29 mouse cellular contexts compared by ENCODE assay signal in the genomic region with DNA sequence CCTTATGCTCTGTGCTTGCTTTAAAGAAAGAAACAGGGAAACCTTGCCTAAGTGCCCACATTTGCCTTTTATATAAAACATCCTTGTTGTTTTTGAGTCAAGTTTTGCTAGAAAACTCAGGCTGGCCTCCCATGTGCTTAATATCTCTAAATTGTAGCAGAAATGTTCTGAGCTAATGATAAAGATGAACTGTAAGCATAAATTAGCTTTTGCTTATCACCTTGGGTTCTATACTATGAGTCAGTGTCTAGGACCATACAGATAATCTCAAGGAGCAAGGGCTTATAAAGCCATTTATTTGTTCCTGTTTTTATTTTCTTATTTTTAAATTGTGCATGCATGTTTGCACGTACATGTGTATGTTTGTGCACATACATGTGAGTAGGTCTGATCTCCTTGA.
"Had no signal": no experiment of that assay in that cellular context is flagged by ENCODE, and none has a peak within 500 bp of the region (broad histone marks: within the 10 kb centered on the region; RNA-seq: fewer than 3 reads in every experiment).

No protein-coding gene starts in this region.

- H3K27me3 ChIP-seq: heart, embryonic 12.5 days; heart, embryonic 13.5 days; heart, embryonic 15.5 days; hindbrain, embryonic 12.5 days; hindbrain, embryonic 13.5 days; hindbrain, embryonic 15.5 days; intestine, embryonic 15.5 days; kidney, embryonic 15.5 days had no signal

- H3K27ac ChIP-seq: heart, embryonic 10.5 days; heart, embryonic 13.5 days; heart, embryonic 15.5 days; hindbrain, embryonic 10.5 days; hindbrain, embryonic 12.5 days; hindbrain, embryonic 13.5 days; hindbrain, embryonic 14.5 days; hindbrain, embryonic 15.5 days; hindbrain, postnatal 0 days; intestine, embryonic 15.5 days; kidney, embryonic 15.5 days; kidney, postnatal 0 days; layer of hippocampus, adult 2 months; left cerebral cortex, adult 2 months had no signal

- H3K9ac ChIP-seq: heart, embryonic 12.5 days; heart, embryonic 13.5 days; heart, embryonic 15.5 days; hindbrain, embryonic 12.5 days; hindbrain, embryonic 13.5 days; hindbrain, embryonic 14.5 days; hindbrain, embryonic 15.5 days; intestine, embryonic 15.5 days; kidney, embryonic 15.5 days had no signal

- H3K36me3 ChIP-seq: heart, embryonic 10.5 days; heart, embryonic 12.5 days; heart, embryonic 13.5 days; heart, embryonic 15.5 days; hindbrain, embryonic 15.5 days; intestine, embryonic 15.5 days; kidney, embryonic 15.5 days had no signal

- H3K9me3 ChIP-seq: heart, embryonic 10.5 days; heart, embryonic 12.5 days; heart, embryonic 13.5 days; heart, embryonic 15.5 days; hindbrain, embryonic 13.5 days; hindbrain, embryonic 15.5 days; intestine, embryonic 15.5 days; kidney, embryonic 15.5 days had no signal

- H3K4me1 ChIP-seq: heart, embryonic 10.5 days; heart, embryonic 12.5 days; heart, embryonic 13.5 days; heart, embryonic 15.5 days; hindbrain, embryonic 10.5 days; hindbrain, embryonic 12.5 days; hindbrain, embryonic 13.5 days had no signal

- DNase-seq: heart, postnatal 10 days; heart, postnatal 36 days; heart, postnatal 4 days; kidney, adult 11 months; kidney, adult 18-20 months; kidney, adult 2 months; kidney, adult 8-10 months; kidney, postnatal 10 days; kidney, postnatal 14 days; kidney, postnatal 25 days; kidney, postnatal 36 days; kidney, postnatal 4 days; layer of hippocampus, adult 9-11 months; layer of hippocampus, postnatal 36 days had no signal

- H3K4me3 ChIP-seq: heart, embryonic 10.5 days; heart, embryonic 12.5 days; heart, embryonic 13.5 days; heart, embryonic 15.5 days; hindbrain, embryonic 10.5 days; hindbrain, embryonic 12.5 days; hindbrain, embryonic 13.5 days; hindbrain, embryonic 15.5 days; intestine, embryonic 15.5 days; kidney, embryonic 15.5 days; layer of hippocampus, adult 2 months; left cerebral cortex, adult 2 months had no signal
